Mouse (Mus musculus) layer of hippocampus, adult 2 months (tissue): Measurements from ENCODE around the gene Asb14. TPM values are rescaled to one million over a fixed set of nuclear protein-coding genes. Genes with fewer than 3 reads are reported as not detected.
"Not testable (repeated sequence)": the region's sequence is repeated elsewhere in the genome, so short reads cannot be mapped to it uniquely, and the experiment has no call there.

Experiments used
- DNase-seq, 2 experiments: peaks; one replicate each; pipeline ENCODE4 v3.0.0; 2022; ENCODE audit warnings: low spot score in 2 of 2
- H3K27ac ChIP-seq: fragments of 200-600 bp; 2 replicates; pipeline ENCODE4 v1.8.1; 2022
- H3K4me3 ChIP-seq: fragments of 200-600 bp; 2 replicates; pipeline ENCODE4 v1.8.1; 2022; ENCODE audit warnings: mild to moderate bottlenecking
- CTCF ChIP-seq: fragments of 200-600 bp; conservative IDR thresholded peaks from 2 replicates; pipeline ENCODE4 v1.8.1; 2022; ENCODE audit warnings: antibody characterized with exemption, mild to moderate bottlenecking, moderate library complexity
- long read RNA-seq, 2 experiments: library from polyadenylated mRNA; stranded (forward); transcript quantifications; one replicate each; pipeline ENCODE4 v2.0.0; 2021; ENCODE audit warnings: borderline mapping rate in 2 of 2
- total RNA-seq, 2 experiments: library from RNA; stranded (reverse); gene quantifications; 2 replicates each; pipeline ENCODE4 v1.2.3; 2021

Asb14 gene
- total RNA-seq: not detected
- long read RNA-seq, experiment 1: 0 reads
- long read RNA-seq, experiment 2: 0 reads

- TF ChIP-seq CTCF: no peak
- Histone ChIP-seq H3K27ac (no peak within 1 kb of the TSS), H3K4me3 (no peak within 1 kb of the TSS)
- no peak for DNase-seq
Measured at GRCm38 (mm10) chr14:26894392-26894791, at the start of gene Asb14. Gene Asb14 (plus strand): TSS chr14:26894557.

- no peak for TF ChIP-seq CTCF
- DNase-seq: no peak
- Histone ChIP-seq H3K4me3 (no peak overlapping the region), H3K27ac (no peak overlapping the region)
Measured at GRCm38 (mm10) chr14:26853053-26853452, 41.3 kb upstream of the Asb14 start.

GRCm38 (mm10) chr14:26854066-26854465 is 40.3 kb upstream of the Asb14 start:
- Histone ChIP-seq H3K4me3 (no peak overlapping the region), H3K27ac (no peak overlapping the region)
- DNase-seq: no peak
- TF ChIP-seq CTCF: no peak

- no peak for DNase-seq
- TF ChIP-seq CTCF: no peak
- Histone ChIP-seq H3K4me3 (no peak overlapping the region), H3K27ac (no peak overlapping the region)
Measured at GRCm38 (mm10) chr14:26858364-26858763, 36.0 kb upstream of the Asb14 start.

GRCm38 (mm10) chr14:26859024-26859423 is 35.3 kb upstream of the Asb14 start:
- DNase-seq: no peak
- Histone ChIP-seq H3K4me3 (no peak overlapping the region), H3K27ac (no peak overlapping the region)
- no peak for TF ChIP-seq CTCF

GRCm38 (mm10) chr14:26867356-26867755 is 27.0 kb upstream of the Asb14 start:
- Histone ChIP-seq H3K4me3 (no peak overlapping the region), H3K27ac (no peak overlapping the region)
- DNase-seq: no peak
- peak; percentile 32 for TF ChIP-seq CTCF

- no peak for TF ChIP-seq CTCF
- no peak overlapping the region for H3K27ac ChIP-seq
- no peak for DNase-seq
- H3K4me3 ChIP-seq: no peak overlapping the region
Measured at GRCm38 (mm10) chr14:26868299-26868698, 26.1 kb upstream of the Asb14 start.

GRCm38 (mm10) chr14:26878756-26879155 is 15.6 kb upstream of the Asb14 start:
- no peak for DNase-seq
- H3K4me3 ChIP-seq: no peak overlapping the region
- TF ChIP-seq CTCF: no peak
- H3K27ac ChIP-seq: no peak overlapping the region

GRCm38 (mm10) chr14:26879976-26880375 is 14.4 kb upstream of the Asb14 start:
- no peak for TF ChIP-seq CTCF
- Histone ChIP-seq H3K4me3 (no peak overlapping the region), H3K27ac (no peak overlapping the region)
- DNase-seq: no peak

GRCm38 (mm10) chr14:26881700-26882099 is 12.7 kb upstream of the Asb14 start:
- TF ChIP-seq CTCF: no peak
- no peak for DNase-seq
- H3K27ac ChIP-seq: no peak overlapping the region
- H3K4me3 ChIP-seq: no peak overlapping the region

GRCm38 (mm10) chr14:26887244-26887643 is 7.1 kb upstream of the Asb14 start:
- TF ChIP-seq CTCF: no peak
- H3K27ac ChIP-seq: no peak overlapping the region
- H3K4me3 ChIP-seq: no peak overlapping the region
- no peak for DNase-seq

GRCm38 (mm10) chr14:26890777-26891176 is 3.6 kb upstream of the Asb14 start:
- TF ChIP-seq CTCF: no peak
- Histone ChIP-seq H3K4me3 (no peak overlapping the region), H3K27ac (no peak overlapping the region)
- no peak for DNase-seq

GRCm38 (mm10) chr14:26899490-26899889 is 5.1 kb downstream of the Asb14 start:
- DNase-seq: no peak

GRCm38 (mm10) chr14:26900893-26901292 is 6.5 kb downstream of the Asb14 start:
- TF ChIP-seq CTCF: no peak
- no peak overlapping the region for H3K4me3 ChIP-seq
- H3K27ac ChIP-seq: no peak overlapping the region
- DNase-seq: no peak

More at GRCm38 (mm10) chr14:26899490-26899889, 5.1 kb downstream of the Asb14 start:
- Histone ChIP-seq H3K4me3 (no peak overlapping the region), H3K27ac (no peak overlapping the region)
- TF ChIP-seq CTCF: no peak

GRCm38 (mm10) chr14:26907401-26907800 is 13.0 kb downstream of the Asb14 start:
- no peak for TF ChIP-seq CTCF
- no peak overlapping the region for H3K4me3 ChIP-seq
- no peak for DNase-seq
- H3K27ac ChIP-seq: no peak overlapping the region

- not testable (repeated sequence) for DNase-seq, H3K27ac ChIP-seq
Measured at GRCm38 (mm10) chr14:26910461-26910860, 16.1 kb downstream of the Asb14 start.

More at GRCm38 (mm10) chr14:26910461-26910860, 16.1 kb downstream of the Asb14 start:
- not testable (repeated sequence) for H3K4me3 ChIP-seq
